Mouse (Mus musculus) embryonic fibroblast, embryonic 13.5 days (primary cell): Measurements from ENCODE around the gene Fam160a1. TPM values are rescaled to one million over a fixed set of nuclear protein-coding genes. Genes with fewer than 3 reads are reported as not detected.

Experiments
- H3K27ac ChIP-seq: 2 replicates; pipeline ENCODE4 v1.5.1; 2012; ENCODE audit warnings: low read length, control low read depth, inconsistent platforms; ENCODE audit not compliant: insufficient read depth
- H3K4me1 ChIP-seq: 2 replicates; pipeline ENCODE4 v1.6.1; 2011; ENCODE audit warnings: low read length; ENCODE audit not compliant: control insufficient read depth, insufficient read depth
- H3K4me3 ChIP-seq: 2 replicates; pipeline ENCODE4 v1.5.1; 2011; ENCODE audit warnings: mild to moderate bottlenecking, control low read depth, low read length; ENCODE audit not compliant: insufficient read depth
- CTCF ChIP-seq: IDR thresholded peaks from 2 replicates; pipeline ENCODE4 v1.5.1; 2011; ENCODE audit warnings: mild to moderate bottlenecking, control low read depth, low read length, moderate library complexity, borderline replicate concordance; ENCODE audit not compliant: insufficient read depth
- POLR2A ChIP-seq: IDR thresholded peaks from 2 replicates; pipeline ENCODE4 v1.6.1; 2011; ENCODE audit warnings: low read depth, mild to moderate bottlenecking, control low read depth, low read length, moderate library complexity
- polyA plus RNA-seq: library from polyadenylated mRNA; stranded (reverse); fragments of >200 nt; gene quantifications from 2 replicates; pipeline ENCODE4 v1.2.4, GENCODE M21; 2011; ENCODE audit warnings: low read depth; ENCODE audit not compliant: missing spikeins, insufficient read length

Gene Fam160a1
- polyA plus RNA-seq, 1 experiment: 3.4 TPM

GRCm38 (mm10) chr3:85780906-85781305 lies 36.2 kb downstream of the Fam160a1 start:
- TF ChIP-seq POLR2A (no peak), CTCF (no peak)
- Histone ChIP-seq H3K4me1 (no peaks in the 10 kb centered on the region), H3K27ac (no peak overlapping the region), H3K4me3 (no peak overlapping the region)

- no peak for TF ChIP-seq POLR2A
- no peak for TF ChIP-seq CTCF
- Histone ChIP-seq H3K4me1 (no peaks in the 10 kb centered on the region), H3K4me3 (no peak overlapping the region), H3K27ac (no peak overlapping the region)
Measured at GRCm38 (mm10) chr3:85780332-85780731, 36.8 kb downstream of the Fam160a1 start.

DNA sequence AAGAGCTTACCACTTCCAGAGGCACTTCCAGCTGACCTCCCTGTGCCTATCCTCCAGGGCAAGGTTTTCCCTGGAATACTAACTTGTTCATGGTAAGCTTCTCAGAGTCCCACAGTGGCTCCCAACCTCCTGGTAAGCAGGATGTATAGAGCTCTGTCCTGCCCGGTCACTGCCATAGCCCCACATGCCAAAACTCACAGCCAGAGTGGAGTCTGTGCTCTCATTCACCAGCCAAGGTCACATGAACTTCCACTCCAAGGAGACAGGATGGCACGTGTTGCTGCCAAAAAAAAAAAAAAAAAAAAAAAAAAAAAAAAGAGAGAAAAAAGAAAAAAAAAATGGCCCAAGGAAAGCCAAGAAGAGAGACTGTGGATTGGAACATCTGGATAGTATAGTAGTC lies 39.2 kb downstream of the Fam160a1 start:
- Histone ChIP-seq H3K4me1 (no peaks in the 10 kb centered on the region), H3K27ac (no peak overlapping the region), H3K4me3 (no peak overlapping the region)
- TF ChIP-seq POLR2A (no peak), CTCF (no peak)

DNA sequence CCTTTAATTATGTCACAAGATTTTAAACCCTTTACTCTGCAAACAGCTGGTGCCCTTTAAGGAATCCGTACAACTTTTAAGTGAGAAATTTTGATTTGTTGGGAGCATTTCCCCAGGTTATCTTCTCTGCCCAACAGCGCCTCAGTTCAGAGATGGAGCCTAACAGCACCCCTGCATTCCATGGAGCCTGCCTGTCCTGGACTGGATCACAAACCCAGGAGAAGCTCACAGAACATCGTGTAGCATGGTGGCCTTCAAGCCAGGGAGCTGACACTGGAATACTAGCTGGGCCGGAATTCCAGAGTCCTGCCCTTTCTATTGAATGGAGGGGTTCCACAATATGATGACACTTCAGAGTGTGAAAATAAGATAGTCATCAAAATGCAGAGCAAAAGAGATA lies 39.7 kb downstream of the Fam160a1 start:
- H3K4me3 ChIP-seq: no peak overlapping the region
- no peak overlapping the region for H3K27ac ChIP-seq
- TF ChIP-seq POLR2A: no peak
- TF ChIP-seq CTCF: no peak
- no peaks in the 10 kb centered on the region for H3K4me1 ChIP-seq

GRCm38 (mm10) chr3:85776707-85777106 lies 40.4 kb downstream of the Fam160a1 start:
- H3K4me1 ChIP-seq: no peaks in the 10 kb centered on the region
- TF ChIP-seq POLR2A (no peak), CTCF (no peak)
- H3K27ac ChIP-seq: no peak overlapping the region
- no peak overlapping the region for H3K4me3 ChIP-seq

GRCm38 (mm10) chr3:85776126-85776525 lies 41.0 kb downstream of the Fam160a1 start:
- H3K27ac ChIP-seq: no peak overlapping the region
- H3K4me1 ChIP-seq: no peaks in the 10 kb centered on the region
- no peak overlapping the region for H3K4me3 ChIP-seq
- TF ChIP-seq POLR2A: no peak
- no peak for TF ChIP-seq CTCF

DNA sequence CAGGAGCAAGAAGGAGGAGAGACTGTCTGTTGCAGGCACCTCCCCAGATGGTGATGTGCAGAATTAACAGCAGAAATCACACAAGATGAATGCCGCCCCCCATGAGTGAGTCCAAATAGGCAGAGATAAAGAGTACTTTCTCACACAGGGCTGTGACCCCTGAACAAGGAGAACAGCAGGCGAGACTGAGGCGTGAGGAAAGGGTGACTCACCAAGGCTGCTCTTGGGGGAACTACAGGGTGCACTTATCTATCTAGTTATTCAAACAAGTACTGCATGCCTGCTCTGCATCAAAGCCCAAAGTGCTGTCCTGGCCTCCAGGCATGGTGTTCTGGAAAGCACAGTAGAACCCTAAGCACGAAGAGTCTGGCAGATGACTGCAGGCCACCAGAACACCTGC lies 43.2 kb downstream of the Fam160a1 start:
- TF ChIP-seq CTCF: no peak
- no peak for TF ChIP-seq POLR2A
- Histone ChIP-seq H3K4me3 (no peak overlapping the region), H3K27ac (no peak overlapping the region)

GRCm38 (mm10) chr3:85773425-85773824 lies 43.7 kb downstream of the Fam160a1 start:
- H3K27ac ChIP-seq: no peak overlapping the region
- no peak overlapping the region for H3K4me3 ChIP-seq
- no peak for TF ChIP-seq CTCF
- no peak for TF ChIP-seq POLR2A

More for the DNA sequence above, 43.2 kb downstream of the Fam160a1 start:
- no peaks in the 10 kb centered on the region for H3K4me1 ChIP-seq

DNA sequence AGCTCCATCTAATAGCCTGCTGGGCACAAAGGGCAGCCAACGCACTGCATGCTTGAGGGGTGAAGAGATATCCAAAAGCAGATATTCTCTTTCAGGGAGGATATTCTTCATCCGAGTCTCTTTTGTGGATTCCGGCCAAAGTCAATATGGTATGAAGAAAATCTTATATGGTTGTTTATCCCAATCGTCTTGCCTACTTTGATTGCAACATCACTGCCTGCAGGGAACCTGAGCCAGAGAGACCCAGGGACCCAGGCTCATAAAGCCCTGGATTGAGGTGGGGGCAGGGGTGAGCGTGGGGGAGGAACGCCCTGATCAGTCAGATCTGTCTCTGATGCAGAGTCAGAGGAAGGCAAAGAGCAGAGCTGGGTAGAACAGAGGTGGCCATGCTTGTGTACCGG lies 52.2 kb downstream of the Fam160a1 start:
- TF ChIP-seq POLR2A (no peak), CTCF (no peak)

More at GRCm38 (mm10) chr3:85773425-85773824, 43.7 kb downstream of the Fam160a1 start:
- H3K4me1 ChIP-seq: no peaks in the 10 kb centered on the region

DNA sequence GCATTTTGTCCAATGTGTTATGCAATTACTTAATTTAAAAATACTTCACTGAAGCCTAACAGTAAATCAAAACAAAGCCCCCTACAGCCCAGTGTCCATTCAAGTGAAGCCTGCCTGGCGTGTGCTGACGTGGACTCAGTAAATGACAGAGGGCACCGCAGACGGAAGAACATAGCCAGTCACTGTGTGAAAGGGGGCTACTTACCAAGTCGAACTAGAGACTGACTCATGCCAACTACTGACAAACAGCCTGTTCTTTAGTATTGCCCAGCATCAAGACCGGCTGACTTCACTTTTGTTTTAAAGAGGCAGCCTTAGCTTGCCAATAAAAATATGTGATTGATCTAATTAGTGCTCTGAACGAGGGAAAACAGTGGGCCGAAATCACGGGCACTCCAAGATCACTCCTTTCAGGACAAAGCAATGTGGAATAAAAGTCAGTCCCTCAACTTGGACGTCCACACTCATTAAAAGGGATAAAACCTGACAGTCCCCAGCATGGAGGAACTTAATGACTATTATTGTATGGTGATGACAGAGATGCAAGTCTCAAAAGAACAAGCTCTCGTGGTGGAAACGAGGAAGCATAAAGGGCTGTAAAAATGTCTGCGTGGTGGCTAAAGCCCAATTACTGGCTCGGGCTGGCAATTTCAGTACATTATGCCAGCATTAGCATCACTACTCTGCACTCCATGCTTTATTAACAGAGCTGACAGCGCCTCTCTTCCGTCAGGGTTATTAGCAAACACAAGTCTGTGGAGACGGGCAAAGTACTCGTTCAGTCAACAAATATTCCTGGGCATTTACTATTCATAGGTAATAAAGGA lies 52.9 kb downstream of the Fam160a1 start:
- Histone ChIP-seq H3K4me3 (no peak overlapping the region), H3K27ac (no peak overlapping the region), H3K4me1 (no peaks in the 10 kb centered on the region)
- no peak for TF ChIP-seq POLR2A
- no peak for TF ChIP-seq CTCF

More for the DNA sequence above, 52.2 kb downstream of the Fam160a1 start:
- Histone ChIP-seq H3K27ac (no peak overlapping the region), H3K4me1 (no peaks in the 10 kb centered on the region), H3K4me3 (no peak overlapping the region)
